Mouse (Mus musculus) cortical plate, adult 2 months (tissue): ENCODE results near the gene Mars.

Source experiments
- CTCF ChIP-seq: fragments of 200-500 bp; IDR thresholded peaks from 2 replicates; pipeline ENCODE4 v1.5.1; 2011; ENCODE audit warnings: mild to moderate bottlenecking, control low read depth, low read length; ENCODE audit not compliant: insufficient read depth; ENCODE audit errors: extremely low read depth
- POLR2A ChIP-seq: fragments of 200-500 bp; IDR thresholded peaks from 2 replicates; pipeline ENCODE4 v1.6.1; 2011; ENCODE audit warnings: mild to moderate bottlenecking, low read length, control low read depth; ENCODE audit not compliant: insufficient read depth; ENCODE audit errors: extremely low read depth

DNA sequence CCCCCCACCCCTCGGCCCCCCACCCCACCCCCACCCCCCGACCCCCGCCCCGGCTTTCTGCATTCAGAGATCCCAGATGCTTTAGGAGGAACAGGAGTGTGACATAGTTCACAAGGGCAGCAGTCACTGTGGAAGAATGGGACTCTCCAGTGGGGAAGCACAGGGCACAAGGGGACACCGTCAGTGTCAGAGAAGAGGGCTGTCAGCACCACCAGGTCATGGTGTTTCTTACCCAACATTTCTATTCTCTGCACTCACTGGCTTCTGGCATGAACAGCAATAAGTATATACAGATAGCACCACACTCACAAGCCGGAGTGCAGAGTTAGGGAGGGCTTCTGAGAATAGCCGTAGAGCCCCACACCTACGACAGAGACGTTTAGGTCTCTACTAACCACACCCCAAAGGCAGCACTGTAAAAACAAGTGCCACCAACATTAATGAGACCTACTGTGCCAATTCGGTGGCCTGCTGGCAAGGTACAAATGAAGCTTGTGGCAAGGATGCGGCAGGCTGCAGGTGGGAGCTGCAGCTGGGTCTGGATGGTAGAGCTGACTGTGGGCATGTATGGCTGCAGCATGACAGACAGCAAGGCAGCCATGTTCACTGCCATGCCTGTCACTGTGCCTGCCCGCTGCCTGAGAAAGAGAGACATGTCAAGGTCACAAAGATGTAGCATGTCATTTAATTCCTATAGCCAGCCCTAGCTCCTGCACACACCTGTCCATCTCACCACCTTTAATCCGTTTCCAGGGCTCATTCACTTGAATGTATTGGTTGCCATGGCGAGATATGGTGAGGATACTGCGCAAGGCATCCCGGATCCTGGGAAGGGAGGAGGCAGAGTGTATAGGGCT, 14.3 kb downstream of the Mars start:
- TF ChIP-seq POLR2A (no peak), CTCF (no peak)
